Mouse (Mus musculus) neural tube, embryonic 12.5 days (tissue): ENCODE results near the gene Clpsl2. TPM values are rescaled to one million over a fixed set of nuclear protein-coding genes. Genes with fewer than 3 reads are reported as not detected.

Source experiments
- ATAC-seq: fragments of 200-750 bp; cut with Nextera tagmentation; 2 replicates; pipeline ENCODE4 v1.8.0; 2017; ENCODE audit warnings: low read depth, mild to moderate bottlenecking, moderate TSS enrichment, moderate library complexity; ENCODE audit not compliant: low FRiP score
- H3K27ac ChIP-seq: fragments of 300-500 bp; sonication (generic); 2 replicates; pipeline ENCODE4 v1.5.1; 2016
- H3K27me3 ChIP-seq: fragments of 300-500 bp; sonication (generic); replicated peaks from 2 replicates; pipeline ENCODE4 v1.6.1; 2016; ENCODE audit warnings: mild to moderate bottlenecking
- H3K36me3 ChIP-seq: fragments of 300-500 bp; sonication (generic); 2 replicates; pipeline ENCODE4 v1.6.1; 2016; ENCODE audit warnings: mild to moderate bottlenecking
- H3K4me1 ChIP-seq: fragments of 300-500 bp; sonication (generic); 2 replicates; pipeline ENCODE4 v1.6.1; 2016
- H3K4me2 ChIP-seq: fragments of 300-500 bp; sonication (generic); replicated peaks from 2 replicates; pipeline ENCODE4 v1.6.1; 2016; ENCODE audit warnings: mild to moderate bottlenecking
- H3K4me3 ChIP-seq: fragments of 300-500 bp; sonication (generic); 2 replicates; pipeline ENCODE4 v1.5.1; 2016
- H3K9ac ChIP-seq: fragments of 300-500 bp; sonication (generic); 2 replicates; pipeline ENCODE4 v1.6.1; 2016; ENCODE audit warnings: mild to moderate bottlenecking
- H3K9me3 ChIP-seq: fragments of 300-500 bp; sonication (generic); 2 replicates; pipeline ENCODE4 v1.6.1; 2016; ENCODE audit warnings: mild to moderate bottlenecking
- WGBS: fragments of 180-500 bp; shearing (Covaris S2); methylation state at CpG from one replicate; pipeline ENCODE4 v1.1.7; 2016; 5-methylcytosine and 5-hydroxymethylcytosine counted together
- polyA plus RNA-seq: library from polyadenylated mRNA; unstranded; fragments of >200 nt; fragmentation: Nextera tagmentation; extraction: Ambion mirVana; gene quantifications from 2 replicates; pipeline ENCODE4 v1.2.1, GENCODE M21; 2016

Gene Clpsl2
- polyA plus RNA-seq, 1 experiment from 2014 or later, result not detected

DNA sequence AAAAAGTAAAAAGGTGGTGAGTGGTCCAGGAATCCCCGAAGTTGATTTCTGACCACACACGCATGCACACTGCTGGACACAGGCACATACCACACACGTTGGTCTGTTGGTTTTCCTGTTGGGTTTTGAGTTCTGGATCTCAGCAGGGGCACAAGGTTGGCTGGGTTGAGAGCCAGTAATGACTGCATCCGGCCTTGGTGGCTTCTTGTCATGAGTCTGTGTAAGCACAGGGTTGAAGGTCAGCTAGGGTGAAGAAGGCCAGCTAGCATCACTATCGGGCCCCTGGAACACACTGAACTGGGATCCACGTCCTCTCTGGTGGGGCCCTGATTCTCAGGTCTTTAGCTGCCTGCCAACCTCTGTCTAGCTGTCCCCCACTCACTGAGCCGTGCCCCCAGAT, 23.3 kb downstream of the Clpsl2 start:
- H3K9ac ChIP-seq, result no peak overlapping the region
- no peak overlapping the region for H3K4me2 ChIP-seq
- H3K36me3 ChIP-seq, result no peaks in the 10 kb centered on the region
- 85% methylated on average over 7 of the region's 7 CpGs for WGBS
- H3K9me3 ChIP-seq, result no peaks in the 10 kb centered on the region
- H3K4me3 ChIP-seq, result no peak overlapping the region
- no peak overlapping the region for H3K27ac ChIP-seq
- H3K4me1 ChIP-seq, result peaks cover 10% of the 10 kb centered on the region
- ATAC-seq, result no peak
- no peaks in the 10 kb centered on the region; the same call in 1 of the 2 replicates for H3K27me3 ChIP-seq

GRCm38 (mm10) chr17:28572941-28573340, 23.7 kb downstream of the Clpsl2 start:
- H3K27me3 ChIP-seq, result no peaks in the 10 kb centered on the region; the same call in 1 of the 2 replicates
- ATAC-seq, result no peak
- H3K9me3 ChIP-seq, result no peaks in the 10 kb centered on the region
- no peak overlapping the region for H3K9ac ChIP-seq
- WGBS, result 88% methylated on average over 6 of the region's 6 CpGs
- no peak overlapping the region for H3K4me3 ChIP-seq
- H3K4me1 ChIP-seq, result peaks cover 10% of the 10 kb centered on the region
- no peaks in the 10 kb centered on the region for H3K36me3 ChIP-seq
- no peak overlapping the region for H3K4me2 ChIP-seq
- no peak overlapping the region for H3K27ac ChIP-seq

DNA sequence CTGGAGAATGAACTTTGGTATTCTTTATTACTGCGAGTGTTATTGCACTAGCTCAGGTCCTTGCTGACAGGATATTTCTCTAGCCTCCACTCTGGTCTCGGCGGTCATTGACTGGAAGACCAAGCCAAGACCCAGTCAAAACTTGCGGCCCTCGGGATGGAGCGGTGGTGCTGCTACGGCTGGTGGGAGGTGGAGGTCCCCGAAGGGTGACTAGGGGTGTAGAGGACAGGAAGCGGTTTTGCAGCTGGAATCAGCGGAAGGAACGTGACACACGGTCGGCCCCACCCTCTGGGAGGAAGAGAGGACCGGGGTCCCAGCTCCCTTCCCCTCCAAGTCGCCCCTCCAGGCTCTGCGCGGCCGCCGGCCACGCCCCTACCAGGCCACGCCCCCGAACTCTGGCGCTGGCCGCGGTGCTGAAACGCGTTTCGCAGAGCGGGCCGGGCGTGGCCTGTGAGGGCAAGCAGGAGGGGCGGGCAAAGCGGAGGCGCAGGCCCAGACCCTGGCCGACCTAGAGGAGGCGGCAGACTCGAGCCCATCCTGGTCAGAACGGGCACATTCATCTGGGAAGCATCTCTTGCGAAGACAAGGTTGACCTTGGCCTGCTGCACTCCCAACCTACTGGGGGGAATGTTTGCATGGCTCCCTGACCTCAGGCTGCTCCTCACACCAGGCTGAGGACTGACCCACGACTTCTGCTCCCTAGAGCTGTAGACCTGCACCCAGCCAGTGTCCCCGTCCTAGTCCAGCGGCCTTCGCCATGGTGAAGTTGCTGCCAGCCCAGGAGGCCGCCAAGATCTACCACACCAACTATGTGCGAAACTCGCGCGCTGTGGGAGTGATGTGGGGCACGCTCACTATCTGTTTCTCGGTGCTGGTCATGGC, 26.3 kb downstream of the Clpsl2 start, which contains the start of gene Lhfpl5:
Lhfpl5 (plus strand) TSS at position 398 of the 882 bp plus-strand sequence.
- H3K36me3 ChIP-seq, result no peaks in the 10 kb centered on the region
- H3K27ac ChIP-seq, result no peak within 1 kb of the TSS
- H3K4me2 ChIP-seq, result peak within 1 kb of the TSS; percentile 61
- H3K4me3 ChIP-seq, result peak within 1 kb of the TSS; percentile 31
- H3K4me1 ChIP-seq, result peaks cover 10% of the 10 kb centered on the region
- no peaks in the 10 kb centered on the region; the same call in 1 of the 2 replicates for H3K27me3 ChIP-seq
- peak within 1 kb of the TSS; percentile 19 for H3K9ac ChIP-seq
- WGBS, result 16% methylated on average over 50 of the region's 50 CpGs
- ATAC-seq, result peak; percentile 71
- H3K9me3 ChIP-seq, result no peaks in the 10 kb centered on the region

DNA sequence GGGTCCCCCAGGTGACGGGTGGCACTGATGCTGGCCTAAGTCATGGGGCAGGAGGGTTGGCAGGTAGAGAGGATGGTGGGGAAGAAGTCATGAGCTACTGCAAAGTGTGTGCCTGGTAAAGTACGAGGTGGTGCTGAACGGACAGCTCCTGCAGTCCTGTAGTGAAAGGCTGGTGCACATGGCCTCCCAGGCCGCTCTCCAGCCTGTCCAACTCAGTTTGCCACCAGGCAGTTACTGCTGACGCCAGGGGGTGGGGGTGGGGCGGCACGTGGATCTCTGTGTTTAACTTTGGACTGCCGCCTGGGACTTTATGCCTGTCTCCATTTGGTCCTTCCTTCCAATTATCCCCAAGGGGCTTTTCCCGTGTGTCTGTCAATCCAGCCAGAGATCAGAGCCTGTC, 31.2 kb downstream of the Clpsl2 start:
- Histone ChIP-seq H3K36me3 (no peaks in the 10 kb centered on the region), H3K27me3 (no peaks in the 10 kb centered on the region; the same call in 1 of the 2 replicates), H3K4me1 (peaks cover 7% of the 10 kb centered on the region), H3K9ac (no peak overlapping the region), H3K27ac (no peak overlapping the region), H3K9me3 (no peaks in the 10 kb centered on the region), H3K4me3 (no peak overlapping the region), H3K4me2 (no peak overlapping the region)
- 6% methylated on average over 9 of the region's 9 CpGs for WGBS
- no peak for ATAC-seq

DNA sequence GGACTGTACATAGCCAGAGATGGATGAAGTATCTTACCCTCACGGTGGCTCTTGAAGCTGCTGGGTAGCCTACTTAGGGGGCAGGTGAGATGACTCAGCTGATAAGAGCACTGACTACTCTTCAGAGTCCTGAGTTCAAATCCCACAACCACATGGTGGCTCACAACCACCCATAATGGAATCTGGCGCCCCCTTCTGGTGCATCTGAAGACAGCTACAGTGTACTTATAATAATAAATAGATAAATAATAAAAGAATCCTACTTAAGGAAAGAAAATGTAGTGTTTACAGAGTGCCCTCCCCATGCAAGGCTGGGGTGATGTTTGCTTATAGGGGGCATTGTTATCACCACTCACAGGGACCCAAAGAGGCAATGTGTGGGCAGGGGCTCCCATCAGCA, 31.8 kb downstream of the Clpsl2 start:
- no peaks in the 10 kb centered on the region for H3K4me1 ChIP-seq
- no peaks in the 10 kb centered on the region for H3K9me3 ChIP-seq
- no peak overlapping the region for H3K9ac ChIP-seq
- H3K4me2 ChIP-seq, result no peak overlapping the region
- H3K36me3 ChIP-seq, result no peaks in the 10 kb centered on the region
- H3K27me3 ChIP-seq, result no peaks in the 10 kb centered on the region; the same call in 1 of the 2 replicates
- ATAC-seq, result no peak
- no peak overlapping the region for H3K4me3 ChIP-seq
- H3K27ac ChIP-seq, result no peak overlapping the region
- WGBS, result 70% methylated on average over 2 of the region's 2 CpGs

GRCm38 (mm10) chr17:28586509-28586908, 37.3 kb downstream of the Clpsl2 start:
- H3K4me3 ChIP-seq, result no peak overlapping the region
- no peaks in the 10 kb centered on the region for H3K4me1 ChIP-seq
- no peak overlapping the region for H3K27ac ChIP-seq
- no peak overlapping the region for H3K9ac ChIP-seq
- H3K27me3 ChIP-seq, result no peaks in the 10 kb centered on the region
- no peak for ATAC-seq
- H3K9me3 ChIP-seq, result no peaks in the 10 kb centered on the region
- no peak overlapping the region for H3K4me2 ChIP-seq
- peaks cover 45% of the 10 kb centered on the region for H3K36me3 ChIP-seq
- 79% methylated on average over 3 of the region's 3 CpGs for WGBS

DNA sequence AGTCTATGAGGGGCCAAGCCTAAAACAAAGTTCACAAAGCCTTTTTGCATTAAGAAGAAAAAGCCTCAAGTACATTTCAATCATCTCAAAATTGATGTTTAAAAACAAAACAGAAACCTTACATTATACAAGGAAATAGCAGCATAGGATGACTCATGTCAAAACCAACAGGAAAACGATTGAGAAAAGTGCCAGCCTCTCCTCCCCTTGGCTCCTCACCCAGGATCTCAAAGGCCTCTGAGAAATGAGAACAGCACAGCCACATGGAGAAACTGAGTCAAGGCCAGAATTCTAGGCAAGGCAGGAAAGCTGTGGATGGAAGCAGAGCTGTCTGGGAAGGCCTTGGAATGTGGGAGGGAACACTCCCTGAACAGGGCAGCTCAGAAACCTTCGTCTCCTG, 39.4 kb downstream of the Clpsl2 start:
- no peak overlapping the region for H3K27ac ChIP-seq
- ATAC-seq, result no peak
- H3K9me3 ChIP-seq, result no peaks in the 10 kb centered on the region
- 90% methylated on average over 2 of the region's 2 CpGs for WGBS
- H3K4me3 ChIP-seq, result no peak overlapping the region
- H3K4me2 ChIP-seq, result no peak overlapping the region
- peaks cover 64% of the 10 kb centered on the region for H3K36me3 ChIP-seq
- no peak overlapping the region for H3K9ac ChIP-seq
- H3K4me1 ChIP-seq, result no peaks in the 10 kb centered on the region
- H3K27me3 ChIP-seq, result no peaks in the 10 kb centered on the region

- Histone ChIP-seq H3K4me1 (no peaks in the 10 kb centered on the region), H3K4me2 (no peak overlapping the region), H3K27ac (no peak overlapping the region), H3K9me3 (no peaks in the 10 kb centered on the region), H3K27me3 (no peaks in the 10 kb centered on the region), H3K4me3 (no peak overlapping the region), H3K36me3 (peaks cover 74% of the 10 kb centered on the region), H3K9ac (no peak overlapping the region)
- 89% methylated on average over 3 of the region's 3 CpGs for WGBS
- no peak for ATAC-seq
Measured at GRCm38 (mm10) chr17:28590596-28590995, 41.4 kb downstream of the Clpsl2 start.

- Histone ChIP-seq H3K27me3 (no peaks in the 10 kb centered on the region), H3K9ac (no peak overlapping the region), H3K27ac (no peak overlapping the region), H3K4me3 (no peak overlapping the region), H3K36me3 (peaks cover 81% of the 10 kb centered on the region), H3K9me3 (no peaks in the 10 kb centered on the region), H3K4me1 (no peaks in the 10 kb centered on the region), H3K4me2 (no peak overlapping the region)
- 90% methylated on average over 5 of the region's 5 CpGs for WGBS
- no peak for ATAC-seq
Measured at GRCm38 (mm10) chr17:28591476-28591875, 42.3 kb downstream of the Clpsl2 start.

DNA sequence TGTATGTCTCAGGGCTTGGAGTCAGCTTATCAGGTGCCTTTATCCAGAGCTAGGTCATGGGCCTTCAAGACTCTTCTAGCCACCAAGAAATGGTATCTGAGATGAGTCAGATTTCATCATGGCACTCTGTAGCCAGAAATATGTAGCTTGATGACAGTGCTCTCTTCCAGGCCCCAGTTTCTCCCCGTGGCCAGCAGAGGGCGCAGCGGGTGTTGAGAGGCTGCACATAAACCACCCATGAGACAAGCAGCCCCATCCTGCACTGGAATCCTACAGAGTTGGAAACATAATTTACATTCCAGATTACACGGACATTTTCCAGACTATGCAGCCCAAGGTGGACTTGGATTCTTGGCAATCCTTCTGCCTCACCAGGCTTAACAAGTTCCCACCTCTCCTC, 43.8 kb downstream of the Clpsl2 start:
- ATAC-seq, result no peak
- Histone ChIP-seq H3K27ac (no peak overlapping the region), H3K4me3 (no peak overlapping the region), H3K9ac (no peak overlapping the region), H3K9me3 (no peaks in the 10 kb centered on the region), H3K4me1 (no peaks in the 10 kb centered on the region), H3K36me3 (peaks cover 82% of the 10 kb centered on the region), H3K4me2 (no peak overlapping the region), H3K27me3 (no peaks in the 10 kb centered on the region)
- WGBS, result 26% methylated on average over 4 of the region's 4 CpGs

DNA sequence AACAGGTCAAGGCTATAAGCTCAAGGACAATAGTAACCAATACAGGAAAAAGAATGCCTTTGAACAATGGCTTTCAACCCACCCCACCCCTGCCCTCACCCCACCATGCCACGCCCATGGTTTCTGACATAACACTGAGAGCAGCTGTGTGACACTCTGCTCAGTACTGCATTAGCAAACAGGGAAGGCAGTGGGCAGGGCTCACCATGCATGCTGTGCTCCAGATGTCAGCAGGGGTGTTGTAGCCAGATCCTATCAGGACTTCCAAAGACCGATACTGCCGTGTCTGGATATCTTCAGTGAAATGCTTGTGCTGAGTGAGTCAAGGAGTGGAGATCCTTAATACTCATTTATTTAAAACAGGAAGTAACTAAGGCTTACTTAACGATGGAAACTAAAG, 44.8 kb downstream of the Clpsl2 start:
- no peaks in the 10 kb centered on the region for H3K4me1 ChIP-seq
- ATAC-seq, result no peak
- no peaks in the 10 kb centered on the region for H3K9me3 ChIP-seq
- H3K27me3 ChIP-seq, result no peaks in the 10 kb centered on the region
- H3K9ac ChIP-seq, result no peak overlapping the region
- H3K4me3 ChIP-seq, result no peak overlapping the region
- H3K27ac ChIP-seq, result no peak overlapping the region
- no peak overlapping the region for H3K4me2 ChIP-seq
- 81% methylated on average over 4 of the region's 4 CpGs for WGBS
- peaks cover 81% of the 10 kb centered on the region for H3K36me3 ChIP-seq

- Histone ChIP-seq H3K27me3 (no peaks in the 10 kb centered on the region), H3K4me1 (no peaks in the 10 kb centered on the region), H3K27ac (no peak overlapping the region), H3K4me2 (no peak overlapping the region), H3K4me3 (no peak overlapping the region), H3K36me3 (peaks cover 90% of the 10 kb centered on the region), H3K9me3 (no peaks in the 10 kb centered on the region), H3K9ac (no peak overlapping the region)
- WGBS, result 97% methylated on average over 5 of the region's 5 CpGs
- ATAC-seq, result no peak
Measured at GRCm38 (mm10) chr17:28600780-28601179, 51.6 kb downstream of the Clpsl2 start.
